Mouse (Mus musculus): ENCODE measurements around the gene Mrps35.

- TF ChIP-seq CTCF (IDR thresholded peaks at IDR 0.05; ENCODE audit: low read depth) (no peak), EP300 (IDR thresholded peaks at IDR 0.05; ENCODE audit: low read depth) (no peak)
Observed at GRCm38 (mm10) chr6:147021181-147021580, 21.4 kb upstream of the Mrps35 start.
